Mouse (Mus musculus) lung, embryonic 14.5 days (tissue): ENCODE results near the gene Foxj2. TPM values are rescaled to one million over a fixed set of nuclear protein-coding genes. Genes with fewer than 3 reads are reported as not detected.

Experiments
- ATAC-seq: fragments of 200-750 bp; cut with Nextera tagmentation; 2 replicates; pipeline ENCODE4 v1.8.0; 2017; ENCODE audit warnings: mild to moderate bottlenecking, moderate TSS enrichment, moderate library complexity; ENCODE audit not compliant: insufficient read depth
- DNase-seq: peaks from one replicate; pipeline ENCODE4 v3.0.0-alpha.2; 2015
- H3K27ac ChIP-seq: fragments of 300-500 bp; sonication (generic); 2 replicates; pipeline ENCODE4 v1.5.1; 2014; ENCODE audit warnings: low read depth, mild to moderate bottlenecking, moderate library complexity
- H3K27me3 ChIP-seq: fragments of 300-500 bp; sonication (generic); 2 replicates; pipeline ENCODE4 v1.6.1; 2014; ENCODE audit warnings: low read length, control low read depth; ENCODE audit not compliant: insufficient read depth
- H3K36me3 ChIP-seq: fragments of 300-500 bp; sonication (generic); 2 replicates; pipeline ENCODE4 v1.6.1; 2014; ENCODE audit warnings: control low read depth; ENCODE audit not compliant: insufficient read depth
- H3K4me1 ChIP-seq: fragments of 300-500 bp; sonication (generic); 2 replicates; pipeline ENCODE4 v1.6.1; 2014; ENCODE audit warnings: antibody characterized with exemption, control low read depth; ENCODE audit not compliant: insufficient read depth
- H3K4me2 ChIP-seq: fragments of 300-500 bp; sonication (generic); 2 replicates; pipeline ENCODE4 v1.6.1; 2014; ENCODE audit warnings: mild to moderate bottlenecking
- H3K4me3 ChIP-seq: fragments of 300-500 bp; sonication (generic); 2 replicates; pipeline ENCODE4 v1.5.1; 2014; ENCODE audit warnings: low read depth, low read length
- H3K9ac ChIP-seq: fragments of 300-500 bp; sonication (generic); 2 replicates; pipeline ENCODE4 v1.6.1; 2014
- H3K9me3 ChIP-seq: fragments of 300-500 bp; sonication (generic); 2 replicates; pipeline ENCODE4 v1.6.1; 2016; ENCODE audit warnings: low read depth, low read length, control low read depth
- CTCF ChIP-seq: IDR thresholded peaks from 2 replicates; pipeline ENCODE4 v1.5.1; 2016; ENCODE audit warnings: antibody characterized with exemption, low read depth
- WGBS: fragments of 180-500 bp; shearing (Covaris S2); extraction: QIAGEN DNeasy Blood & Tissue Kit; methylation state at CpG from one replicate; pipeline ENCODE4 v1.1.7; 2014; 5-methylcytosine and 5-hydroxymethylcytosine counted together
- polyA plus RNA-seq: library from polyadenylated mRNA; unstranded; fragments of >200 nt; fragmentation: Nextera tagmentation; extraction: Ambion mirVana; gene quantifications from 2 replicates; pipeline ENCODE4 v1.2.1, GENCODE M21; 2014

The Foxj2 gene
- 6.7 and 7.5 TPM in 2 replicates for polyA plus RNA-seq

DNA sequence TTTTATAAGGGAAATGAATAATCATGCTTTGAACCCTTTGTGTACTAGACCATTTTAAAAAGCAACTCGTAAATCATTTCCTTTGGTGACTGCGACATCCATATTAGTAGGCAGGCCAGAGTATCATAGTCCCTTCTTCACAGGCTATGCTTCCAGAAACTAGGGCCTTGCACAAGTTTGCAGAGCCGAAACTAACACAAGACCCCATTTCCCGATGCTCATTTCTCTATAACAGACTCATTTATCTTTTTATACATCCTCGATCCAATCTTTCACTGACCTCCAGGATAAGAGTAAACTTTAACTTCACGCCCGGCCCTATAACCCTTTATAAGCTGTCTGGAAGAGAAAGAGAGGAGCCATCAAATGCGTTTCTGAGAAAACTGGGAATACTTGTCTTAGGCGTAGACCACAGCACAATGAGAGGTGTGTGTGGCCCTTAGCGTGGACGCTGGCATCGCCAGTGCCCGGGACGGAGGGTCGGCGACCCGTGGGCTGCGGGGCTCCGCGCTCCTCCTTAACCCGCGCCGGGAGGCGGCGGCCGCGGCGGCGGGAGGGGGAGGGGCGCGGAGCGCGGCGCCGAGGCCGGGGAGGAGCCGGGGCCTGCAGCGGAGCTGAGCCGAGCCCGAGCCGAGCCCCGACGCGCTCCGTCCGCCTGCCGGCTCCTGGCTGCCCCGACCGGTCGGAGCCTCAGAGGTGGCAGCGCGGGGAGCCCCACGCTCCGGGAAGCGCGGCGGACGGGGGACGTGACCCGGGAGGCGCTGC, at the start of gene Foxj2:
TSS of gene Foxj2 (plus strand) at position 609 of the 765 bp plus-strand sequence.
- peak within 1 kb of the TSS; percentile 95 for H3K9ac ChIP-seq
- DNase-seq (peak; percentile 79), ATAC-seq (peak; percentile 89)
- H3K9me3 ChIP-seq = no peaks in the 10 kb centered on the region
- peak within 1 kb of the TSS; percentile 84 for H3K4me2 ChIP-seq
- TF ChIP-seq CTCF = no peak
- no peaks in the 10 kb centered on the region for H3K36me3 ChIP-seq
- H3K4me3 ChIP-seq = peak within 1 kb of the TSS; percentile 89
- H3K4me1 ChIP-seq = peaks cover 18% of the 10 kb centered on the region
- H3K27me3 ChIP-seq = no peaks in the 10 kb centered on the region
- 3% methylated on average over 32 of the region's 61 CpGs for WGBS
- H3K27ac ChIP-seq = peak within 1 kb of the TSS; percentile 70

DNA sequence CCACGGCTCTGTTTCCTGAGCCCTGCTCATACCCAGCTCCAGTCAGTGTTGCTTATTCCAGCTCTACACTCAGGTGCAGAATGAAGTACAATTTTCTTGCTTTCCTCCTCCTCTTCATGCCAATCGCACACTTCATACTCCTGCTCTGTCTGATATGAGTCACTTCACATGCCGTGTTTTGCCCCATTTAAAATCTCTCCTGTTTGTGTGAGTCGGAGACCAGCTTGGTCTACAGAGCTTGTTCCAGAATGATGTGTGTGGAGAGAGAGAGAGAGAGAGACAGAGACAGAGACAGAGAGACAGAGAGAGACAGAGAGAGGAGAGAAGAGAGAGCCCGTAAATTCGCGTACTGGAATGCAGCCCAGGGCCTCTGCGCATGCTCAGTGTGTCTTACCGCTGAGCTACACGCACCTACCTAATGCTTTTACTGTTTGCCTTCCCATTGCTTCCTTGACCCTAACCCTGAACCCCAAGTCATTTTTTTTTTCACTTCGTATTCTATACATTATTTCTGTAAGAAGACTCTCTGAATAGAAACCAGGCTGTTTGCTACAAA, 48.9 kb upstream of the Foxj2 start:
- DNase-seq (no peak), ATAC-seq (no peak)
- H3K27me3 ChIP-seq = no peaks in the 10 kb centered on the region
- H3K4me3 ChIP-seq = no peak overlapping the region
- no peak overlapping the region for H3K27ac ChIP-seq
- H3K36me3 ChIP-seq = no peaks in the 10 kb centered on the region
- H3K4me1 ChIP-seq = no peaks in the 10 kb centered on the region
- WGBS = 82% methylated on average over 11 of the region's 11 CpGs
- TF ChIP-seq CTCF = no peak
- no peak overlapping the region for H3K4me2 ChIP-seq
- no peak overlapping the region for H3K9ac ChIP-seq
- no peaks in the 10 kb centered on the region for H3K9me3 ChIP-seq

DNA sequence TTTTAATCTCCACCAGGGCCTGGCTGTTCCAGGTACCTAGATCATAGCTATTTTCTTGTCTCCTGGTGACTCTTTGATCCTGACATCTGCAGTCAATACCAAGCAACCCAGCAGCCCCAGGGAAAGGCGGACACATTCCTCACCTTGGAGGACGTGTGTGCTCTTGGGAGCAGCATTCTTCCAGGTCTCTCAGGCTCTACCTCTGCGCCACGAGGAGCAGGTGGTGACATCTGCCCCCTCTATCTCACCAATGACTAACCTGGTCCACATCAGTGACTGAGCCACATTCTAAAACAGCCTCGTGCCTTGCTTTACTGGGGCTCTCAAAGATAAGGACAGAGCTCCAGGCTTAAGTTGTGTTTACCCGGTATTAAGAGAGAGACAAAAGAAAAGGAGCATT, 47.0 kb upstream of the Foxj2 start:
- H3K4me1 ChIP-seq = no peaks in the 10 kb centered on the region
- H3K9me3 ChIP-seq = no peaks in the 10 kb centered on the region
- ATAC-seq (peak; percentile 58; the same call in 1 of the 2 replicates), DNase-seq (peak; percentile 22)
- no peak overlapping the region for H3K9ac ChIP-seq
- WGBS = 34% methylated on average over 6 of the region's 6 CpGs
- no peak overlapping the region for H3K4me2 ChIP-seq
- no peak for TF ChIP-seq CTCF
- no peaks in the 10 kb centered on the region for H3K27me3 ChIP-seq
- H3K27ac ChIP-seq = no peak overlapping the region
- no peak overlapping the region for H3K4me3 ChIP-seq
- H3K36me3 ChIP-seq = no peaks in the 10 kb centered on the region

DNA sequence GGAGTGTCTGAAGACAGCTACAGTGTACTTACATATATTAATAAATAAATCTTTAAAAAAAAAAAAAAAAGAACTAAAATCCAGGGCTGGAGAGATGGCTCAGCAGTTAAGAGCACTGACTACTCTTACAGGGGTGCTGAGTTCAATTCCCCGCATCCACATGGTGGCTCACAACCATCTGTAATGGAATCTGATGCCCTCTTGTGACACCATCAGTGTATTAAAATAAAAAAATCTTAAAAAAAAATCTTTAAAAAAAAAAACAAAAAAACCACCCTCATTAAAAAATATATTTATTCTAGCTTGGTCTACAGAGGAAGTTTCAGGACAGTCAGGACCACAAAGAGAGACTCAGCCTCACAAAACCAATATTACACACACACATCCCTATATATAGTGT, 45.4 kb upstream of the Foxj2 start:
- no peak overlapping the region for H3K27ac ChIP-seq
- DNase-seq = no peak
- WGBS = 100% methylated on average over 1 of the region's 1 CpGs
- no peaks in the 10 kb centered on the region for H3K9me3 ChIP-seq
- H3K27me3 ChIP-seq = no peaks in the 10 kb centered on the region
- H3K4me3 ChIP-seq = no peak overlapping the region
- no peak overlapping the region for H3K9ac ChIP-seq
- no peaks in the 10 kb centered on the region for H3K36me3 ChIP-seq
- H3K4me1 ChIP-seq = no peaks in the 10 kb centered on the region
- ATAC-seq = no peak
- no peak for TF ChIP-seq CTCF
- no peak overlapping the region for H3K4me2 ChIP-seq

DNA sequence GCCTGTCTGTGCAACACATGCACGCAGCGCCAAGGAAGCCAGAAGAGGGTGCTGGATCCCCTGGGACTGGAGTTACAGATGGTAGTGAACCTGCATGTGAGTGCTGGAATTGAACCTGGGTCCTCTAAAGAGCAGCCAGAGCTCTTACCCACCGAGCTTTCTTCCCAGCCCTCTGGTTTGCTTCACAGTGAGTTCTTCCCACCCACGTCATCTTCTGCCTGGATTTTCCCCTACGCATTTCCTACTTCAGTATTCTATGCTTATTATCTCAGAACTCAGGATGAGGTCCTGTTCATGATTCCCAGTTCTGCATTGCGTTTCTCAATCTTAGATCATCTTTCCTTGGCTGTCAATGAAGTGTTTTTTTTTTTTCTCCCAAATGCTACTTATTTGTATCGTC, 43.7 kb upstream of the Foxj2 start:
- H3K4me1 ChIP-seq = no peaks in the 10 kb centered on the region
- no peak for TF ChIP-seq CTCF
- H3K4me3 ChIP-seq = no peak overlapping the region
- H3K9ac ChIP-seq = no peak overlapping the region
- no peak overlapping the region for H3K27ac ChIP-seq
- H3K27me3 ChIP-seq = no peaks in the 10 kb centered on the region
- WGBS = 79% methylated on average over 7 of the region's 7 CpGs
- no peaks in the 10 kb centered on the region for H3K9me3 ChIP-seq
- no peak for DNase-seq
- no peaks in the 10 kb centered on the region for H3K36me3 ChIP-seq
- no peak for ATAC-seq
- no peak overlapping the region for H3K4me2 ChIP-seq

DNA sequence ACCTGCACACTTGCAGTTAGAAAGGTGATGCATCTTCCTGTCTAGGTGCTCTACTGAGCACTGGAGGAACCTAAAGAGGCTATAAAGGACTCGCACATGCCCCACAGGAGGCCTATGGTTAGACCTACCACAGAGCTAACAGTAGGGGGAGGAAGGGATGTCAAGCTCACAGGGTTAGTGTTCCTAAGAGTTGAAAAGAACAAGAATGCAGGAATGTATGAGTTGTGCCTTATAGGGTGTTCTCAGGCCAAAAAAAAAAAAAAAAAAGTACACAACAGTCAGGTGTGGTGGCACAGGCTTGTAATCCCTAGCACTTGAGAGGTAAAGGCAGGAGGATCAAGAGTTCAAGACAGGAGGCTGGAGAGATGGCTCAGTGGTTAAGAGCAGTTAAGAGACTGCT, 39.8 kb upstream of the Foxj2 start:
- H3K27me3 ChIP-seq = no peaks in the 10 kb centered on the region
- H3K27ac ChIP-seq = no peak overlapping the region
- 51% methylated on average over 1 of the region's 1 CpGs for WGBS
- TF ChIP-seq CTCF = no peak
- no peaks in the 10 kb centered on the region for H3K36me3 ChIP-seq
- no peak overlapping the region for H3K9ac ChIP-seq
- no peaks in the 10 kb centered on the region for H3K9me3 ChIP-seq
- H3K4me2 ChIP-seq = no peak overlapping the region
- DNase-seq = no peak
- H3K4me1 ChIP-seq = no peaks in the 10 kb centered on the region
- no peak for ATAC-seq
- H3K4me3 ChIP-seq = no peak overlapping the region

DNA sequence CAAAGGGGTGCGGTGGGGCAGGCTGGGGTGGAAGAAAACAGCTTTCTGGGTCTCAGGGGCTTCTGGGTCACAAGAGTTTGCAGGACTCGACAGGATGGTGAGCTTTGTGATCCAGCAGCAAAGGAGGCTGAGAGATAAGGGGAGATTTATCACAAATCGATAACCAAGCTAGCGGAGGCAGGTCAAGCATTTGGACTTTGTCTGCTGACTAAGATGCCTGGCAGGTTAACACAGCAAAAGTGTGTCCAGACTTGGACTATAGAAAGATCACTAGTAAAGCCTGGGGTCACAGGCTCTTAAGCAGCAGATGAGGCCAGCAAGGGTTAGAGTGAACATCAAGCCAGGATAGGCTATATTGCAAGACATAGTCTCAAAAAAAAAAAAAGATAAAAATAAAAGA, 38.5 kb upstream of the Foxj2 start:
- no peaks in the 10 kb centered on the region for H3K36me3 ChIP-seq
- 29% methylated on average over 4 of the region's 4 CpGs for WGBS
- H3K27me3 ChIP-seq = no peaks in the 10 kb centered on the region
- H3K27ac ChIP-seq = no peak overlapping the region
- no peak overlapping the region for H3K9ac ChIP-seq
- H3K4me1 ChIP-seq = no peaks in the 10 kb centered on the region
- DNase-seq (no peak), ATAC-seq (no peak)
- no peak for TF ChIP-seq CTCF
- H3K9me3 ChIP-seq = no peaks in the 10 kb centered on the region
- no peak overlapping the region for H3K4me3 ChIP-seq
- no peak overlapping the region for H3K4me2 ChIP-seq
